Mouse (Mus musculus) spleen, adult 12 weeks (tissue): ENCODE measurements around the gene Rreb1.

ENCODE experiments used
- DNase-seq: peaks from one replicate; pipeline ENCODE4 v3.0.0; 2022; ENCODE audit warnings: low spot score

Gene Rreb1

GRCm38 (mm10) chr13:37918336-37919261, 140.4 kb downstream of the Rreb1 start:
- DNase-seq = no peak

GRCm38 (mm10) chr13:37919711-37920277, 141.6 kb downstream of the Rreb1 start:
- DNase-seq = no peak

DNA sequence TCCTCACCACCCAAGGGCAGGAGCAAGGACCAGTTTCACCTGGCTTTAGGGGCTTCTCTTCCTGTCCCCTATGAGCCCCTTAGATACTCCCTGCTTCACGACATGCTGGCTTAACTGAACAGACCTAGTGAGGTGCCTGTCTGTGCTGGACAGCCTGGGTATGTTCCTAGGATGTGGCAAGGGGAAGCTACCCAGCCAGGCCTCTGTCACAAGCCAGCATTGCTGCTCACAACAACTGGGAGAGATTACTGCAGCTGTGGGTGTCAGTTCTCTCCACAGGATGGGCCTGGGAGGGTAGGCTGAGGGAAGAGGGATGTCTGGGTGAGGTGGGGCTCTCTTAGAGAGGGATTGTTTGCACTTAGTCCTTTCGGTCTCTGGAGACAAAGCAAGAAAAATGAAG, 142.5 kb downstream of the Rreb1 start:
- DNase-seq = no peak

DNA sequence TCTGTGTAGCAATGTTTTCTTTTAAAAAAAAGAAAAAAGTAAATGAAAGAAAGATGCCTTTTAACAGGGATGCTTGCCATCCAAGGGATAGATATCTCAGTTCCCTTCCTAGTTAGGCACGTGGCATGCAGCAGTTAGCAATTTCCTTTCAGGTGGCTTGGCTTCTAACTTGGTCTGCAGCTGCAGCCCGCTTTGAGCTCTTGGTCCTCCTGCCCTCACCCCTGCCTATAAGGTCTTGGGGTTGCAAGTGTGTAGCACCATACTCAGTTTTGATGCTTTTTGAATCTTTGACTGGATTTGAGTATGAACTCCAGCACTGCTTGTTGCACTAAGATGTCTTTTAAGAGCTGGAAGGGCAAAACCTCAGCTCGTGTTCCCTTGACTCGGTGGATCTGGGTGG, 144.9 kb downstream of the Rreb1 start:
- no peak for DNase-seq

DNA sequence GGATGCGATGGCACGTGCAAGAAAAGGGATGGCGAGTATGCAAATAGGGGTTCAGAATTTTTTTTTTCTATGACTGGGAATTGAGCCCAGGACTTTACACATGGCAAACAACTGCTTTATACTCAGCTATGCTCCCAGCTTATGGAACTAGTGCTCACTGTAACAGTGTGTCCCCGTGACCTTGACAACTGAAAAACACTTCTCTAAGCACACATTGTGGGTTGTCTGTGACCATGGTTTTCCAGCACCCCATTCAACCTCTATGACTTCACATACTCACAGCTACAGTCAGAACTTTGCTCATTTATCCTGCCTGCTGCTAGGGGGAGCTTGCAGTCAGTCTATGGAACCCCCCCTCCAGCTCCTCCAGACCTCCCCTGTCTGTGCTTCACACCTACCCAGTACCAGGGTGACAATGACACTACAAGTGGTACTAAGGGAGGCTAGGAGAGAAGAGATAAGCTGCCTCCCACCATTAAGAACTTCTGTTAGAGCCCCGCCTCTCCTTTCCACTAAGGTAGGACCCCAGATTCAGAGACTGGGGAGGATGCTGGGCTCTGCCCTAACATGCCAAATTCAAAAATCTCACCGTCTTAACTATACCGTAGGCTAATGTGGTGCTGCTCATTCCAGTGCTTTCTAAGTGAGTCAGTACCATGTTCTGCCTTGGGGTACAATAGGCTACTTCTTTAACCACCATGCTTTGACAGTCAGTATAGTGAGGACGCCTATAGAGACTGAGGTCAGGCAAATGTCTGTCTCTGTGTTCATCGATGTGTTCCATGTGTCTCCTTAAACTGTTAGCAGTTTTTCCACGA, 145.7 kb downstream of the Rreb1 start:
- no peak for DNase-seq

DNA sequence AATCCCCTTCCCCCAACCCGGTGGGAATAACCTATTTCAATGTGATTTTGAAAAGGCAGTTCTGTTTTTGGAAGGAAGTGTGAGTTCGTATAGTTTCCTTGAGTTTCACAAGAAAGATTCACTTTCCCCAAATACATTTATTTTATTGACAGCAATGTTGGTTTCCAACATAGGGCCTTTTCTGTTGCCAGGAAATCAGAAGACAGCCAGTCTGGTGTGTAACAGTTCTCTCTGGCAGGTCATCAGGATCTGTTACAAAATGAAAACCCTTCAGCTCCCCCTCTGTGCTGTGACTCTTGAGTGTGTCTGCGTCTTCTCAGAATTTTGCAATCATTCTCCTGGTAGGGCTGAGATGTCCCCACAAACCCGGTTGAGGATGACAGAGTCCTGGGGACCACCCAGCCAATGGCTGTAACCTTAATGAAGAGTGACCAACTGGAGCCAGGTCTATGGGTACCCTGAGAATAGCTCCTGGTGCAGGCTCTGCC, 146.3 kb downstream of the Rreb1 start:
- DNase-seq = no peak

DNA sequence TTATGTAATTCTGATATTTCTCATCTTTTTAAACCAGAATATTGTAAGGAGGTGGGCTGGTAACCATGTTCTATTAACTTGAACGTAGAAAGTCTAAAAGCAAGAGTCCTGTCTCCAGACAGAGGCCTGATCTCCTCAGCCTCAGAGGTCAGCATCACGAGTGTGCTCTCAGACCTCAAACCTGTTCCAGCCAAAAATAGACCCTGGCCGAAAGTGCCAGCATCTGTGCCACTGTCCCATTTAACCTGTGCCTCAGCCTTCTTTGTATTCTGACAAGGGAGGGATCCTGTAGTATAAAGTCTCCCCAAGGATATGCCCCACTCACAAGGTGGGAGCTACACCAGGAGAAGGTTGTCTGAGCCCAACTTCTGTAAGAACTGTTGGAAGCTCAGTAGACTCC, 148.2 kb downstream of the Rreb1 start:
- DNase-seq = no peak

GRCm38 (mm10) chr13:37929532-37929931, 151.3 kb downstream of the Rreb1 start:
- DNase-seq = no peak

DNA sequence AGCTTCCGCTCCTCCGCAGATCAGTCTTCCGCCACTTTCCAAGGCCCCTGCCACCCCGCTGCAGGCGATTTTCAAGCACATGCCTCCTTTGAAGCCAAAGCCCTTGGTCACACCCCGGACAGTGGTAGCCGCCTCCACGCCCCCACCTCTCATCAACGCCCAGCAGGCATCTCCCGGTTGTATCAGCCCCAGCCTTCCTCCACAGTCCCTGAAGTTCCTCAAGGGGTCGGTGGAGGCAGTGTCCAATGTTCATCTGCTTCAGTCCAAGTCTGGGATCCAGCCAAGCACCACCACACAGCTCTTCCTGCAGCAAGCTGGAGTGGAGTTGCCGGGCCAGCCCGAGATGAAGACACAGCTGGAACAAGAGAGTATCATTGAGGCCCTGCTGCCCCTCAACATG, 151.9 kb downstream of the Rreb1 start:
- no peak for DNase-seq

GRCm38 (mm10) chr13:37930621-37931020, 152.4 kb downstream of the Rreb1 start:
- no peak for DNase-seq

DNA sequence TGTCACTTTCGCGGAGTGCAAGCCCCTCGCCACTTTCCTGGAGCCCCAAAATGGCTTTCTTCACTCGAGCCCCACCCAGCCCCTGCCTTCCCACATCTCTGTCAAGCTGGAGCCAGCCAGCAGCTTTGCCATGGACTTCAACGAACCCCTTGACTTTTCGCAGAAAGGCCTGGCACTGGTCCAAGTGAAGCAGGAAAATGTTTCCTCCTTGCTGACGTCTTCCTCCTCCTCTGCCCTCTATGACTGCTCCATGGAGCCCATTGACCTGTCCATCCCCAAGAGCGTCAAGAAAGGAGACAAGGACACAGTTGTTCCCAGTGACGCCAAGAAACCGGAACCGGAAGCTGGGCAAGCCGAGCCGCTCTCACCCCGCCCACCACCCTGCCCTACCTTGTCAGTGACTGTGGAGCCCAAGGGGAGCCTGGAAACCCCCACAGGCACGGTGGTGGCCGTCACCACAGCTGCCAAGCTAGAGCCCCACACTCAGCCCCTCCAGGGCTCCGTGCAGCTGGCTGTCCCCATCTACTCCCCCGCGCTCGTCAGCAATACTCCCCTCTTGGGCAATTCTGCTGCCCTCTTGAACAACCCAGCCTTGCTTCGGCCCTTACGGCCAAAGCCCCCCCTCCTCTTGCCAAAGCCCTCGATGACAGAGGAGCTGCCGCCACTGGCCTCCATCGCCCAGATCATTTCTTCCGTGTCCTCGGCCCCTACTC, 153.2 kb downstream of the Rreb1 start:
- no peak for DNase-seq

DNA sequence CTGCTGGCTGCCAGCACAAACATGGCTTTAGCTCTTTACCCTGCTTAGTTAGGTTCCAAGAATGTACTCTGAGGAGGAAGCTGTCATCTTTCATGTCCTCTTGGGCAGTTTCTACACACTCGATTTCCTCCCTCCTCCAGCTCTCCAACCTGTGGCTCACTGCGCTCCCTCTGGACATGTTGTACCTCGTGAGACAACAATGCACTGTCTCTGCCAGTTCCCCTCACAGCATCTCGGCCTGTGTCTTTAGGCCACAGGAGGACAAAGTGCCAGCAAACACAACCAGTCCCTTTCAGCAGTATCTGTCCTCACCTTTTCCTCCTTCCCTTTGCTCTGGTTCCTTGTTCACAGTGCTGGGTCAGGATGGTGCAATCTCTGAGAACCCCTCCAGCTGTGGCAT, 155.9 kb downstream of the Rreb1 start:
- DNase-seq = no peak

DNA sequence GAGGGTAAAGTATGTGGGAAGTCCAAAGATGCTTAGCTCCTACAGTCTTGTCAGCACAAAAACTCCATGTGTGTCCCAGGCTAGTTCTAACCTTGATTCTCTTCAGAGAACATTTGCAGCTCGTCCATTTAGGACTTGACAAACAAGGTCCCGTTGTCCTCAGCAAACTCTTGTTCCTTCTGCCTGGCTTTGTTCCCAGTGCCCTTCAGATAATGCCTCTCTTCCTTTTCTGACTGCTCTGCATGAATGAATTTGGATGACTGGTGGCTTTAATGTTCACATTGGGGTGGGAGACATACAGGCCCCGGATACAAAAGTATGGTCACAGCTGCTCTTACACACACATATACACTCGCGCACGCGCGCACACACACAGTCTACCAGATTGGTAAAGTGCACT, 156.7 kb downstream of the Rreb1 start:
- DNase-seq = no peak

DNA sequence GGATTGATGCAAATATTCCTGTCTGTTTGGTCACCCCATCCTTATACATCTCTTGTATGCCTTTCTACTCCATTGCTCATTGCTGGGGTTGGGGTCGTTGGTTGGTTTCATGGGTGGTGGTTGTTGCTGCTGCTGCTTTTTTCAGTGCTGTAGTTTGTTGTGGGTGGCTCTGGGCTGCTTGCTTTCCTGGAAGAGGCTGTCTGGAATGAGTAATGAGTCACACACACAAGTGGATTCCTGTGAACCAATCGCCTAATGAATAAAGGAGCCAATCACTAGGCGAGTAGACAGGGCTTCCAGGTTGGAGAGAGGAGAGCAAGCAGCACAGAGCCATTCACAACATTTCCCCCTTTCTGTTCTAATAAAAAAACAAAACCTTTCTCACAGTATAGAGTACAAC, 158.2 kb downstream of the Rreb1 start:
- no peak for DNase-seq

- no peak for DNase-seq
These were observed 162.0 kb downstream of the Rreb1 start for GRCm38 (mm10) chr13:37940167-37940566.

- DNase-seq = no peak
These were observed 162.4 kb downstream of the Rreb1 start for GRCm38 (mm10) chr13:37940649-37941048.

DNA sequence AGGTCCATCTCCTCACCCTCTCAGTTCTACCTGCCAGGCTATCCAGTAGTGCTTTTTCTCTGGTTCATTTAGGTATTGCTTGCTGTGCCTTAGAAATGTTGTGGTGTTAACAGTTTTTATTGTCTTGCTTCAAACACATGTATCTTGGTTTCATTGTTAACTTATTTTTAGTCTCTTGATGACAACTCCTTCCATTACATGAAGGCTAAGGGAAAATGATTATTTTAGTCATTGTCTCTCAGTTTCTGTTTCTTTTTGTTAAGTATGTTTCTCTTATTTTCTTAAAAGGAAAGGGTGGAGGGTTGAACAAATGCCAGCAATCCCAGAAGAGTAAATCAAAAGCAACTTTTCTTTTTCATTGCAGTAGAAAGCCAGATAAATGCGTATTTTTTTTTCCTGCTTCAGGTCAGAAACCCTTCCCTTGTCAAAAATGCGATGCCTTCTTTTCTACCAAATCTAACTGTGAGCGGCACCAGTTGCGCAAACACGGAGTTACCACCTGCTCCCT, 163.0 kb downstream of the Rreb1 start:
- DNase-seq = no peak

- DNase-seq = no peak
These were observed 164.0 kb downstream of the Rreb1 start for GRCm38 (mm10) chr13:37941950-37942886.

GRCm38 (mm10) chr13:37942887-37943331, 164.7 kb downstream of the Rreb1 start:
- no peak for DNase-seq

GRCm38 (mm10) chr13:37943466-37943865, 165.3 kb downstream of the Rreb1 start:
- no peak for DNase-seq

GRCm38 (mm10) chr13:37944306-37944705, 166.1 kb downstream of the Rreb1 start:
- DNase-seq = no peak
